Mouse (Mus musculus) CD4-positive, CD25-positive, alpha-beta regulatory T cell, adult 4 months (primary cell): ENCODE measurements around the gene Gsk3a. TPM values are rescaled to one million over a fixed set of nuclear protein-coding genes. Genes with fewer than 3 reads are reported as not detected.

ENCODE experiments used
- ATAC-seq: one replicate; pipeline ENCODE4 v1.8.0; 2017
- polyA plus RNA-seq, 2 experiments: library from polyadenylated mRNA; unstranded; fragments of 100-300 nt; shearing (Covaris generic); gene quantifications; one replicate each; pipeline ENCODE4 v1.2.1; 2017

Gene Gsk3a
- polyA plus RNA-seq, 2 experiments from 2014 or later, result 8.9 to 11.3 TPM

GRCm38 (mm10) chr7:25181331-25181790 lies 56.3 kb downstream of the Gsk3a start:
- ATAC-seq, result peak; percentile 46

DNA sequence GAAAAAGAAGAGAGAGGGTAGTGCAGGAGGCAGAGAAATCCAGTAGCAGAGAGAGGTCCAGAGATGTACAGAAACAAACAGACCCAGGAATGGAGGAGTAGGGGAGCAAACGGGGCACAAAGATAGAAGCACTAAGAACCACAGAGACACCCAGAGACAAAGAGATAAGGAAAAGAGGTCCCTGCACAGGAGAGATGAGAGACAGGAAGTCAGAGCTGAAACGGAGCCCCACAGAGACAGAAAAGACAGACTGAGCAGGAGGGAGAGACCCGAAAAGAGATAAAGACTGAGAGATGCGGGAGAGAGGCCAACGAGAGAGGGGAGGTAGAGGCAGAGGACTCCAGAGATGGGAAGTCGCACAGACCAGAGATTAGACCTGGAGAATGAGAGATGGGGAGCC lies 57.1 kb downstream of the Gsk3a start:
- peak; percentile 27 for ATAC-seq

- peak; percentile 68 for ATAC-seq
Observed at GRCm38 (mm10) chr7:25179606-25180161, 58.0 kb downstream of the Gsk3a start, which contains the start of gene Pou2f2. Pou2f2 (minus strand) TSS chr7:25179726.

GRCm38 (mm10) chr7:25178787-25179605 lies 58.7 kb downstream of the Gsk3a start:
- ATAC-seq, result peak; percentile 17

DNA sequence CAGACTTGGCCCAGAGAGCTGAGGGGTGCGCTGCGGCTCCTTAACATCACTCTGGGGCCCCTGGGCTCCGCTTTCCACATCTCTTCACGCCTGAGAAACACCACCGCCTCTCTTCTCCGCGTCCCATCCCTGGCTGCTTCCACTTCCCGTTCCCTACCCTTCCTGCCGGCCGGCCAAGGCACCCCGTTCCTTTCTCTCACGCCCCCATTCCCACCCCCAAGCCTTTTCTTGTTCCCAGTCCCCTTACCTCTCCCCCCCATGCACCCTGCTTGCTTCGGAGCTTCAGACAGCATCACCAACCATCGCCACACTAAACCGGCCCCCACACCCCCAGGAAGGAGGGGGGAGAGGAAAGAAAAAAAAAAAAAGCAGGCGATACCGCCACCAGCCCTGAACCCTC lies 59.3 kb downstream of the Gsk3a start:
- ATAC-seq, result no peak

Other genes with a start within 250 kb of the Gsk3a start
- 1 to 10 TPM; 2.3 TPM for gene Atp1a3, start 231.9 kb downstream of the Gsk3a start, polyA plus RNA-seq
- 1 to 10 TPM; 4.1 to 4.5 TPM for gene Grik5, start 165.5 kb downstream of the Gsk3a start, polyA plus RNA-seq
- 10 to 100 TPM; 11.3 to 15.1 TPM for gene Zfp574, start 165.3 kb downstream of the Gsk3a start, polyA plus RNA-seq
- gene Pou2f2, start 58.1 kb downstream of the Gsk3a start, polyA plus RNA-seq, result 10 to 100 TPM; 25.9 to 29.4 TPM
- 10 to 100 TPM; 23.6 to 29.8 TPM for gene Dedd2, start 17.2 kb downstream of the Gsk3a start, polyA plus RNA-seq
- gene Zfp526, start 16.4 kb downstream of the Gsk3a start, polyA plus RNA-seq, result 1 to 10 TPM; 2.8 to 3.0 TPM
- gene Erf, start 12.9 kb upstream of the Gsk3a start, polyA plus RNA-seq, result under 1 TPM; 0.22 to 0.42 TPM
- 10 to 100 TPM; 24.1 to 27.2 TPM for gene Cic, start 29.9 kb upstream of the Gsk3a start, polyA plus RNA-seq
- gene Pafah1b3, start 60.1 kb upstream of the Gsk3a start, polyA plus RNA-seq, result 10 to 100 TPM; 23.6 to 42.6 TPM
- gene Prr19, start 63.6 kb upstream of the Gsk3a start, polyA plus RNA-seq, result not detected
- gene Tmem145, start 68.3 kb upstream of the Gsk3a start, polyA plus RNA-seq, result not detected
- gene Megf8, start 79.3 kb upstream of the Gsk3a start, polyA plus RNA-seq, result under 1 TPM; 0.10 to 0.11 TPM
- gene Cnfn, start 131.9 kb upstream of the Gsk3a start, polyA plus RNA-seq, result not detected
- 10 to 100 TPM; 14.2 to 24.4 TPM for gene Lipe, start 160.9 kb upstream of the Gsk3a start, polyA plus RNA-seq
- not detected for gene Cxcl17, start 175.0 kb upstream of the Gsk3a start, polyA plus RNA-seq
- gene Ceacam1, start 239.8 kb upstream of the Gsk3a start, polyA plus RNA-seq, result 1 to 10 TPM in 1 of 2 experiments, not detected in 1; 1.2 TPM